Mouse (Mus musculus) small intestine, adult 2 months (tissue): ENCODE measurements around the gene Extl1.

Experiments
- CTCF ChIP-seq: fragments of 200-500 bp; IDR thresholded peaks from 2 replicates; pipeline ENCODE4 v1.5.1; 2012; ENCODE audit warnings: low read depth, mild to moderate bottlenecking, control low read depth, inconsistent platforms, low read length, moderate library complexity, mixed read lengths; ENCODE audit not compliant: insufficient replicate concordance, insufficient read length; ENCODE audit errors: extremely low read depth
- POLR2A ChIP-seq: fragments of 200-500 bp; IDR thresholded peaks from 2 replicates; pipeline ENCODE4 v1.6.1; 2012; ENCODE audit warnings: low read depth, mild to moderate bottlenecking, control low read depth, inconsistent platforms, low read length, moderate library complexity

DNA sequence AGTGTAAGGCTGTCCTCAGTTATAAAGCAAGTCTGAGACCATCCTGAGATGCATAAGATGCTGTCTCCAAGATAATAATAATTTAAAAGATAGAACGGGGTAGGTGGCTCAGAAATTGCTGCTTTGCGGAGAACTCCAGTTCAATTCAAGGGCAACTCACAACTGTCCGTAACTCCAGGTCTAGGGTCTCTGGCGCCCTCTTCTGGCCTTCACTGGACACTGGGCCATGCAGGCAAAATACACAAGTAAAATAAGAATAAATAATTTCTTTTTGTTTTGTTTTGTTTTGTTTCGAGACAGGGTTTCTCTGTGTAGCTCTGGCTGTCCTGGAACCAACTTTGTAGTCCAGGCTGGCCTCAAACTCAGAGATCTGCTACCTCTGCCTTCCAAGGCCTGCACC, 4.7 kb upstream of the Extl1 start:
- TF ChIP-seq CTCF (peak; percentile 82; the same call in 1 of the 2 replicates), POLR2A (no peak)
